Mouse (Mus musculus) lung, postnatal 0 days (tissue): ENCODE data around the gene Tmem186.

Experiments
- CTCF ChIP-seq: IDR thresholded peaks from 2 replicates; pipeline ENCODE4 v1.5.1; 2016; ENCODE audit warnings: antibody characterized with exemption, mild to moderate bottlenecking
- EP300 ChIP-seq: IDR thresholded peaks from 2 replicates; pipeline ENCODE4 v1.6.1; 2016; ENCODE audit warnings: antibody characterized with exemption, mild to moderate bottlenecking, control low read depth

DNA sequence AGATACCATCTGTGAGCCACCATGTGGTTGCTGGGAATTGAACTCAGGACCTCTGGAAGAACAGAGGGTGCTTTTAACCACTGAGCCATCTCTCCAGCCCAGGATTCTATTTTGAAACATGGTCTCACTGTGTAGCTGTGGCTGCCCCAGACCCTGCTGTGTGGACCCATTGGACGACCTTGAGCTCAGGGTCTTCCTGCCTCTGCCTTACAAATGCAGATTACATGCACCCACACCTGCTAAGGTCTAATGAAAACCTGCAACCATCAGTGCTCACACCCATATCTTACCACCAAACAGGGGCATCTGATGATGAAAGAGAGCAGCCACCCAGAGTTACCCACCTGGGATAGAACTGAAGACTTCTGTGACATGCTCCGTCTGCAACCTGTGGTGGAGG, 18.7 kb upstream of the Tmem186 start:
- TF ChIP-seq EP300 (no peak), CTCF (no peak)
